Mouse (Mus musculus): Measurements from ENCODE around the gene Mslnl.

GRCm38 (mm10) chr17:25756378-25757242, 20.8 kb downstream of the Mslnl start:
- peak; percentile 87 for TF ChIP-seq EP300 (IDR thresholded peaks at IDR 0.05)
- no peak for TF ChIP-seq CTCF (IDR thresholded peaks at IDR 0.05)
